Comparison of ENCODE assay signal across 8 mouse cellular contexts in genomic region chr19:5800350-5800631, GRCm38 (mm10). TPM values are rescaled to one million over a fixed set of nuclear protein-coding genes. Genes with fewer than 3 reads are reported as not detected.
DNase-seq lines count a peak whose midpoint lies in the region; ATAC-seq and TF ChIP-seq lines count a peak whose summit lies in the region.

No protein-coding gene starts in this region.

- H3K4me1 ChIP-seq in embryonic facial prominence, embryonic 10.5 days = peaks cover 54% of the 10 kb centered on the region
- peaks cover 21% of the 10 kb centered on the region for H3K4me1 ChIP-seq in hindbrain, postnatal 0 days (ENCODE audit: insufficient read depth, low read length)
- H3K4me1 ChIP-seq in neural tube, embryonic 12.5 days = peaks cover 38% of the 10 kb centered on the region

- 2% methylated on average over 2 of the region's 2 CpGs for WGBS in embryonic facial prominence, embryonic 10.5 days
- WGBS in hindbrain, postnatal 0 days = 3% methylated on average over 2 of the region's 2 CpGs
- 0% methylated on average over 2 of the region's 2 CpGs for WGBS in neural tube, embryonic 12.5 days

- no peaks in the 10 kb centered on the region for H3K9me3 ChIP-seq in embryonic facial prominence, embryonic 10.5 days
- no peaks in the 10 kb centered on the region for H3K9me3 ChIP-seq in hindbrain, postnatal 0 days (ENCODE audit: low read length)
- H3K9me3 ChIP-seq in neural tube, embryonic 12.5 days = no peaks in the 10 kb centered on the region

- ATAC-seq in hindbrain, postnatal 0 days = no peak
- no peak for ATAC-seq in neural tube, embryonic 12.5 days (ENCODE audit: low FRiP score, low read depth)

- no peaks in the 10 kb centered on the region for H3K27me3 ChIP-seq in embryonic facial prominence, embryonic 10.5 days (replicated peaks; ENCODE audit: low read depth, poor library complexity, severe bottlenecking)
- no peaks in the 10 kb centered on the region for H3K27me3 ChIP-seq in hindbrain, postnatal 0 days (ENCODE audit: insufficient read depth, low read length)
- H3K27me3 ChIP-seq in neural tube, embryonic 12.5 days (replicated peaks) = no peaks in the 10 kb centered on the region

- intact Hi-C loops in left cerebral cortex, adult 2 months (cut with DNase I) = no loop called here
- intact Hi-C loops in left cerebral cortex, postnatal 4 days (cut with DNase I) = no loop called here

- H3K9ac ChIP-seq in hindbrain, postnatal 0 days (replicated peaks; ENCODE audit: low read length) = peak overlapping the region; percentile 88
- H3K9ac ChIP-seq in neural tube, embryonic 12.5 days = peak overlapping the region; percentile 99

- DNase-seq in left cerebral cortex, adult 2 months (ENCODE audit: extremely low spot score in 1 of 2, low spot score in 2 of 2) = peak in 1 of 2 experiments; percentile 15
- DNase-seq in left cerebral cortex, postnatal 4 days = no peak
- DNase-seq in embryonic facial prominence, embryonic 10.5 days (ENCODE audit: low spot score) = no peak
- no peak for DNase-seq in hindbrain, postnatal 0 days (ENCODE audit: low spot score)
- DNase-seq in left cerebral cortex, adult 11 months (ENCODE audit: low spot score) = no peak
- DNase-seq in cerebellum, adult 9-11 months = no peak
- DNase-seq in thymus, postnatal 4 days = no peak

- no peak for TF ChIP-seq CTCF in left cerebral cortex, adult 2 months (IDR thresholded peaks at IDR 0.05)
- TF ChIP-seq CTCF in hindbrain, postnatal 0 days (IDR thresholded peaks at IDR 0.05; ENCODE audit: low read depth) = no peak

- H3K27ac ChIP-seq in left cerebral cortex, adult 2 months = peak overlapping the region; percentile 100
- H3K27ac ChIP-seq in embryonic facial prominence, embryonic 10.5 days (replicated peaks) = peak overlapping the region; percentile 98
- H3K27ac ChIP-seq in hindbrain, postnatal 0 days = peak overlapping the region; percentile 100
- H3K27ac ChIP-seq in neural tube, embryonic 12.5 days = peak overlapping the region; percentile 6; the same call in 1 of the 2 replicates

- peak overlapping the region; percentile 82 for H3K4me3 ChIP-seq in left cerebral cortex, adult 2 months
- peak overlapping the region; percentile 69 for H3K4me3 ChIP-seq in embryonic facial prominence, embryonic 10.5 days
- peak overlapping the region; percentile 77 for H3K4me3 ChIP-seq in hindbrain, postnatal 0 days (ENCODE audit: low read length)
- H3K4me3 ChIP-seq in neural tube, embryonic 12.5 days = peak overlapping the region; percentile 92

- H3K36me3 ChIP-seq in embryonic facial prominence, embryonic 10.5 days (replicated peaks) = peaks cover 57% of the 10 kb centered on the region
- H3K36me3 ChIP-seq in hindbrain, postnatal 0 days (ENCODE audit: insufficient read depth, low read length) = peaks cover 29% of the 10 kb centered on the region
- H3K36me3 ChIP-seq in neural tube, embryonic 12.5 days = peaks cover 35% of the 10 kb centered on the region

- peak overlapping the region; percentile 98 for H3K4me2 ChIP-seq in hindbrain, postnatal 0 days (ENCODE audit: low read depth, low read length)
- peak overlapping the region; percentile 97 for H3K4me2 ChIP-seq in neural tube, embryonic 12.5 days (replicated peaks)

RNA-seq across cellular contexts. Expression of gene Scyl1, which starts 29.1 kb away (rescaled TPM):
- 10 to 100 TPM; 92.0 to 98.0 TPM for total RNA-seq in left cerebral cortex, adult 2 months (2021)
- total RNA-seq in left cerebral cortex, postnatal 4 days (2021) = 10 to 100 TPM; 81.7 to 81.8 TPM
- 72.0 and 74.9 TPM in 2 replicates for polyA plus RNA-seq in embryonic facial prominence, embryonic 10.5 days (2016; fragmentation: Nextera tagmentation; extraction: Ambion mirVana)
- total RNA-seq in hindbrain, postnatal 0 days (2014; rRNA removed) = 84.1 and 96.6 TPM in 2 replicates
- 73.3 and 76.2 TPM in 2 replicates for polyA plus RNA-seq in hindbrain, postnatal 0 days (2015; fragmentation: Nextera tagmentation; extraction: Ambion mirVana)
- polyA plus RNA-seq in neural tube, embryonic 12.5 days (2016; fragmentation: Nextera tagmentation; extraction: Ambion mirVana) = 66.1 and 70.4 TPM in 2 replicates

RNA-seq across cellular contexts. Expression of gene Ltbp3, which starts 59.6 kb away (rescaled TPM):
- 10 to 100 TPM; 38.9 to 43.1 TPM for total RNA-seq in left cerebral cortex, adult 2 months (2021)
- 10 to 100 TPM; 23.8 to 23.9 TPM for total RNA-seq in left cerebral cortex, postnatal 4 days (2021)
- 3.4 and 3.5 TPM in 2 replicates for polyA plus RNA-seq in embryonic facial prominence, embryonic 10.5 days (2016; fragmentation: Nextera tagmentation; extraction: Ambion mirVana)
- 43.0 and 50.2 TPM in 2 replicates for total RNA-seq in hindbrain, postnatal 0 days (2014; rRNA removed)
- polyA plus RNA-seq in hindbrain, postnatal 0 days (2015; fragmentation: Nextera tagmentation; extraction: Ambion mirVana) = 14.0 and 14.4 TPM in 2 replicates
- 10.6 and 12.6 TPM in 2 replicates for polyA plus RNA-seq in neural tube, embryonic 12.5 days (2016; fragmentation: Nextera tagmentation; extraction: Ambion mirVana)

Comparison
In these comparisons a context has a peak if more than half of its experiments do, and no peak if none do; other contexts are left out.
1. H3K27ac ChIP-seq: peak in every context shown above with its lines; median percentile 100 in left cerebral cortex, adult 2 months; 100 in hindbrain, postnatal 0 days; 98 in embryonic facial prominence, embryonic 10.5 days; 6 in neural tube, embryonic 12.5 days.